Mouse (Mus musculus): ENCODE data around the gene Pkdcc. TPM values are rescaled to one million over a fixed set of nuclear protein-coding genes. Genes with fewer than 3 reads are reported as not detected.

The Pkdcc gene
- polyA plus RNA-seq, 1 experiment from 2014 or later = 4.4 TPM

- H3K4me1 ChIP-seq (replicated peaks) = peaks cover 18% of the 10 kb centered on the region
- no peaks in the 10 kb centered on the region for H3K36me3 ChIP-seq
- ATAC-seq (ENCODE audit: low FRiP score) = peak; percentile 54; the same call in 1 of the 2 replicates
- H3K27ac ChIP-seq = no peak overlapping the region
- 59% methylated on average over 9 of the region's 9 CpGs for WGBS
- H3K9ac ChIP-seq = no peak overlapping the region
- H3K4me2 ChIP-seq = no peak overlapping the region
- H3K4me3 ChIP-seq = no peak overlapping the region
- H3K27me3 ChIP-seq = peaks cover 13% of the 10 kb centered on the region; the same call in 1 of the 2 replicates
- H3K9me3 ChIP-seq = 0 out of 2 replicates have a peak, but pooled peaks cover 3% of the 10 kb centered on the region
Measured at GRCm38 (mm10) chr17:83190810-83191209, 24.3 kb upstream of the Pkdcc start.

- WGBS = 85% methylated on average over 4 of the region's 4 CpGs
- no peak for ATAC-seq (ENCODE audit: low FRiP score)
- Histone ChIP-seq H3K9me3 (no peaks in the 10 kb centered on the region), H3K27ac (no peak overlapping the region), H3K4me3 (no peak overlapping the region), H3K36me3 (no peaks in the 10 kb centered on the region), H3K27me3 (peaks cover 14% of the 10 kb centered on the region; the same call in 1 of the 2 replicates), H3K9ac (no peak overlapping the region), H3K4me1 (replicated peaks) (peaks cover 25% of the 10 kb centered on the region), H3K4me2 (no peak overlapping the region)
Measured at GRCm38 (mm10) chr17:83194491-83194890, 20.6 kb upstream of the Pkdcc start.

DNA sequence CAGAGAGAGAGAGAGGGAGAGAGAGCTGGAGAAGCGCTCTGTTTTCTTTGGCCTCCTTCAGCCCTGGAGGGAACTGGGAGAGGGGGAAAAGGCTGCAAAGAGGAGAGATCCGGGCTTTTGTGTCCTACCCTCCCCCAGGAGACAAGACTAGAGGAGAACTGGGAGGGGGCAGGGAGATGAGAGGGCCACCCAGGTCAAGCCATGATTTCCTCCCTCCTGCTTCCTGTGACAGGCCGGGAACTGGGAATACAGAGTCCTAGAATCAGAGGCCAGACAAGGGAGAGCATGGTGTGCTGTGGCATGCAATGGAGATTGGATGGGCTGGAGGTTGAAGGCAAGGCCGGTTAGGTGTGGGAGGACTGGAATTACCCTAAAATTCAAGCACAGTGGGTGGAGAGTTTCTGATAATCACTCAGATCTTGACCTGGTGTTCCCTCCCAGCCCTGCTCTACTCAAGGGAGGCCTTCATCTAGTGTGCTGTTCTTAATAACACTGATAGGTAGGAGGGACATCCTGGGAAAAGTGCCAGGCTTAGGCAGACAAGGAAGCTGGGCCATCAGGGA, 17.6 kb upstream of the Pkdcc start:
- no peaks in the 10 kb centered on the region for H3K9me3 ChIP-seq
- 0 out of 2 replicates have a peak overlapping the region, but pooled peaks have one; percentile 5 for H3K27ac ChIP-seq
- no peak overlapping the region for H3K4me2 ChIP-seq
- peaks cover 20% of the 10 kb centered on the region; the same call in 1 of the 2 replicates for H3K27me3 ChIP-seq
- H3K4me3 ChIP-seq = no peak overlapping the region
- H3K4me1 ChIP-seq (replicated peaks) = peaks cover 36% of the 10 kb centered on the region
- 52% methylated on average over 4 of the region's 4 CpGs for WGBS
- H3K36me3 ChIP-seq = no peaks in the 10 kb centered on the region
- H3K9ac ChIP-seq = no peak overlapping the region
- no peak for ATAC-seq (ENCODE audit: low FRiP score)

- WGBS = 58% methylated on average over 5 of the region's 5 CpGs
- no peak for ATAC-seq (ENCODE audit: low FRiP score)
- Histone ChIP-seq H3K4me1 (replicated peaks) (peaks cover 50% of the 10 kb centered on the region), H3K9ac (no peak overlapping the region), H3K27me3 (peaks cover 23% of the 10 kb centered on the region; the same call in 1 of the 2 replicates), H3K27ac (no peak overlapping the region), H3K4me2 (no peak overlapping the region), H3K4me3 (no peak overlapping the region), H3K36me3 (no peaks in the 10 kb centered on the region), H3K9me3 (no peaks in the 10 kb centered on the region)
Measured at GRCm38 (mm10) chr17:83200469-83200868, 14.6 kb upstream of the Pkdcc start.

- H3K4me1 ChIP-seq (replicated peaks) = peaks cover 50% of the 10 kb centered on the region
- H3K4me2 ChIP-seq = no peak overlapping the region
- H3K9ac ChIP-seq = no peak overlapping the region
- H3K36me3 ChIP-seq = no peaks in the 10 kb centered on the region
- no peaks in the 10 kb centered on the region for H3K9me3 ChIP-seq
- peaks cover 23% of the 10 kb centered on the region; the same call in 1 of the 2 replicates for H3K27me3 ChIP-seq
- 19% methylated on average over 6 of the region's 6 CpGs for WGBS
- ATAC-seq (ENCODE audit: low FRiP score) = no peak
- H3K27ac ChIP-seq = no peak overlapping the region
- no peak overlapping the region for H3K4me3 ChIP-seq
Measured at GRCm38 (mm10) chr17:83201257-83201656, 13.8 kb upstream of the Pkdcc start.

GRCm38 (mm10) chr17:83203692-83204383, 11.3 kb upstream of the Pkdcc start:
- H3K36me3 ChIP-seq = no peaks in the 10 kb centered on the region
- 23% methylated on average over 8 of the region's 8 CpGs for WGBS
- 0 out of 2 replicates have a peak, but pooled peaks cover 18% of the 10 kb centered on the region for H3K27me3 ChIP-seq
- no peak overlapping the region for H3K4me3 ChIP-seq
- H3K4me1 ChIP-seq (replicated peaks) = peaks cover 42% of the 10 kb centered on the region
- H3K4me2 ChIP-seq = no peak overlapping the region
- H3K27ac ChIP-seq = no peak overlapping the region
- H3K9ac ChIP-seq = no peak overlapping the region
- ATAC-seq (ENCODE audit: low FRiP score) = peak; percentile 12
- H3K9me3 ChIP-seq = no peaks in the 10 kb centered on the region

DNA sequence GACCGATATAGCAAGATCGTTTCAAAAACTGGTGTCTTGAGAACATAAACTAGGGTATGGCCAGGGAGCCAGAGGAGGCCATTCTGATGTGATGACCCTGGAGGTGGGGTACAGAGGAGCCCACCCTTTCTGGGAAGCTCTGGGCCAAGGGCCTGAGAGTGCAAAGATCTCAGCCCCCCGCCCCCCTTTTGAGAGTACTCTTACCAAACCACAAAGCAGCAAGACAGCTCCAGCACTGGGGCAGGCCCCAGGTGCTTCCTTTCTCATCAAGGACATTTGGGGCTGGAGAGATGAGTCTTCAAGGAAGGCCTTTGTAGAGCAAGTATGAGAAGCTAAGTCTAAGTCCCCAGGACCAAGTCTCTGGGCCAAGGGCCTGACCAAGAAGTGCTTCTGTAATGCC, 7.8 kb upstream of the Pkdcc start:
- H3K36me3 ChIP-seq = no peaks in the 10 kb centered on the region
- peaks cover 14% of the 10 kb centered on the region for H3K4me1 ChIP-seq (replicated peaks)
- no peaks in the 10 kb centered on the region for H3K9me3 ChIP-seq
- H3K9ac ChIP-seq = no peak overlapping the region
- H3K4me3 ChIP-seq = no peak overlapping the region
- no peak overlapping the region for H3K27ac ChIP-seq
- no peak for ATAC-seq (ENCODE audit: low FRiP score)
- peaks cover 11% of the 10 kb centered on the region for H3K27me3 ChIP-seq
- 92% methylated on average over 3 of the region's 3 CpGs for WGBS
- H3K4me2 ChIP-seq = no peak overlapping the region

DNA sequence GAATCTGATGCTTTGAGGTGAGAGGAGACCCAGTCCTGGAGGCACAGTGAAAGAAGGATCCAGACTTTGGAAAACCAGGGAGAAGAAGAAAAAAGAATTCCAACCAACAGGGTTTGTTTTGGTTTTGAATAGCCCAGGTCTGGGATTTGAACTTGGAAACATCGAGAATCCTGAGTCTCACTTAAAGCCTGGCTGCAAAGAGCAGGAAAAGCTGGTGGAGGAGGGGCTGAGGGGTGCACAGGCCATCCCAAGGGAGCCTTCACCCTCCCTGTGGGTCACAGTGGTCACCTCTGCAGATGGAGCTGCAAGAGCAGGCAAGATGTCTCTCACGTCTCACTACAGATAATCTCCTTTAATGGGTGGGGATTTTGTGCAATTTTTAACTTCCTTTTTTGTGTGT, 6.6 kb upstream of the Pkdcc start:
- Histone ChIP-seq H3K4me3 (no peak overlapping the region), H3K9me3 (no peaks in the 10 kb centered on the region), H3K4me2 (no peak overlapping the region), H3K27me3 (peaks cover 14% of the 10 kb centered on the region), H3K9ac (no peak overlapping the region), H3K4me1 (replicated peaks) (peaks cover 21% of the 10 kb centered on the region), H3K27ac (no peak overlapping the region), H3K36me3 (no peaks in the 10 kb centered on the region)
- no peak for ATAC-seq (ENCODE audit: low FRiP score)
- WGBS = 75% methylated on average over 2 of the region's 2 CpGs

GRCm38 (mm10) chr17:83210531-83210930, 4.6 kb upstream of the Pkdcc start:
- Histone ChIP-seq H3K4me2 (no peak overlapping the region), H3K27me3 (peaks cover 7% of the 10 kb centered on the region), H3K9me3 (no peaks in the 10 kb centered on the region), H3K9ac (no peak overlapping the region), H3K36me3 (no peaks in the 10 kb centered on the region), H3K4me1 (replicated peaks) (peaks cover 21% of the 10 kb centered on the region), H3K27ac (no peak overlapping the region), H3K4me3 (no peak overlapping the region)
- no peak for ATAC-seq (ENCODE audit: low FRiP score)
- 73% methylated on average over 5 of the region's 5 CpGs for WGBS

DNA sequence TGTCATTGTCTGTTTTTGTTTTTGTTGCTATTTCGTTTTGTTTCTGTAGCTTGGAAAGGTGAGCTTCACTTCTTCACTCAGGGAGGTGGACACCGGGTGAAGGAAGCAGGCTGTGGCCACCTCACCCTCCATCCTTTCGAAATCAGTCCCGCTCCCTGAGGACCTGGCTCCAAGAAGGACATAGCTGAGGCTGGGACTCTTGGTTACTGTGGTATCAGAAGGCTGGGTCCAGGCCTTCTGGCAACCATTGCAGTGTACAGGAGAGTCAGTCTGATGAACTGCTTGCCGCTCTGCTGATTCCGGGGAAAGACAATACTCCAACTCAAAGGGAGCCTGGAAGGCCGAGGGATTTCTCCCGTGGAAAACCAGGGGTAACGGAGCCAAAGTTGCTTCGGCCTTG, 3.9 kb upstream of the Pkdcc start:
- Histone ChIP-seq H3K27me3 (peaks cover 7% of the 10 kb centered on the region), H3K27ac (no peak overlapping the region), H3K4me3 (no peak overlapping the region), H3K9ac (no peak overlapping the region), H3K4me2 (no peak overlapping the region), H3K36me3 (no peaks in the 10 kb centered on the region), H3K4me1 (replicated peaks) (peaks cover 25% of the 10 kb centered on the region), H3K9me3 (no peaks in the 10 kb centered on the region)
- 82% methylated on average over 10 of the region's 10 CpGs for WGBS
- no peak for ATAC-seq (ENCODE audit: low FRiP score)

GRCm38 (mm10) chr17:83212422-83212821, 2.7 kb upstream of the Pkdcc start:
- Histone ChIP-seq H3K4me2 (no peak overlapping the region), H3K4me1 (replicated peaks) (peaks cover 38% of the 10 kb centered on the region), H3K36me3 (no peaks in the 10 kb centered on the region), H3K9ac (0 out of 2 replicates have a peak overlapping the region, but pooled peaks have one; percentile 43), H3K9me3 (no peaks in the 10 kb centered on the region), H3K4me3 (no peak overlapping the region), H3K27me3 (peaks cover 10% of the 10 kb centered on the region), H3K27ac (0 out of 2 replicates have a peak overlapping the region, but pooled peaks have one; percentile 18)
- WGBS = 85% methylated on average over 2 of the region's 2 CpGs
- no peak for ATAC-seq (ENCODE audit: low FRiP score)

DNA sequence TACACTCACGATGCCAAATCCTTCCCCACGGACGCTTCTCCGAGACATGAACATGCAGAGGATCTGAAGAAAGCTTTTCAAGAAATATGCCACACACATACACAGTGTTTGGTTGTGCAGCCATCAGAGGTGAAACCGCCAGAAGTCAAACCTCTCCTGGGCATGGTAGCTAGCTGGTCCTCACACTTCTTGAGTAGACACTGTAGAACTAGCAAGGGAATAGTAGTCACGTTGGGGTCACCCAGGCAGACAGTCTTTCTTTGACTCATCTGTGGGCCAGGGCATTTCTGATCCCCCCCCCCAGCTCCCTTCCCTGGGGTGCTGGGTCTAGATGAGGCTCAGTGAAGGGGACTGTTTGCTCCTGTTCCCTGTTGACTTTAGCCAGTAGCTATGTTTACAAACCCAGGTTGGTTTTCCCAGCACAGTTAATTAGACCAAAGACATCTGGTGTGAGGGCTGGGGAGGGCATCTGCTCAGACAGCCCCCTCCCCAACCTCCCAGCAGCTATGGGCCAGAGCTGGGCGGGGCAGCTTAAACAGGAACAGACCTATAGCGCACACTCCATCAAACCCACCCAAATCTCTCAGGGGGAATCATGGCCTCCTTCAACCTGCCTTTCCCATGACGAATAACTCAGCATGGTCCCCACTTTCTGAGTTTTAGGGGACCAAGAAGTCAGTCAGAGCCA, 1.7 kb upstream of the Pkdcc start:
- H3K9me3 ChIP-seq = no peaks in the 10 kb centered on the region
- peak overlapping the region; percentile 93 for H3K27ac ChIP-seq
- WGBS = 52% methylated on average over 9 of the region's 9 CpGs
- H3K4me2 ChIP-seq = peak overlapping the region; percentile 93
- no peaks in the 10 kb centered on the region for H3K36me3 ChIP-seq
- H3K4me1 ChIP-seq (replicated peaks) = peaks cover 47% of the 10 kb centered on the region
- ATAC-seq (ENCODE audit: low FRiP score) = no peak
- H3K9ac ChIP-seq = no peak overlapping the region; the same call in 1 of the 2 replicates
- peaks cover 10% of the 10 kb centered on the region for H3K27me3 ChIP-seq
- H3K4me3 ChIP-seq = 0 out of 2 replicates have a peak overlapping the region, but pooled peaks have one; percentile 78
